Mouse (Mus musculus): ENCODE measurements at regions not wholly inside any gene's neighbourhood (a gene's known extent, or its start where the extent isn't known, plus 50 kb on each side); places are given as distances from the start of the nearest gene placed in this dataset.

DNA sequence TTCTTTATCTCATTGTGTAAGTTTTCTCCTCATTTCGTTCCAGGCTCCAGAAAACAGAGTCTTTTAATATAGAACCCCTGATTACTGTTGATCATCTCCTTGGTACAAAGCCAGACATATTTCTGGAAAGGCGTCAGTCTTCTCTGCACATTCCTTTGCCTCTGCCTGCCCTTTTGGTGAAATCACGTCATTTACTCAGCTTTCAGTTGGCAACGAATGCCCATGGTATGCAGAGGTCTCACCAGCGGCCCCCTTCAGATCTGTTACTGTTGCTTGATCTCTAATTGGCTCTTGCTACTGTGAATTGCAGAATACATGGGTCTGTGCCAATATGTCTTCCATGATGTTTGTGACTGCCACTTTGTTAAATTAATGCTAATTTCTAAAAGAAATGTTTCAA, 412.0 kb upstream of the Pitx2 start:
- WGBS (ENCODE audit: insufficient replicate concordance): 68% methylated on average over 5 of the region's 5 CpGs
- ATAC-seq (replicated peaks; ENCODE audit: insufficient number of reproducible peaks, low FRiP score, low TSS enrichment): no peak
- H3K4me1 ChIP-seq (ENCODE audit: control insufficient read depth, insufficient read depth, low read length): no peaks in the 10 kb centered on the region
- no peak overlapping the region for H3K4me3 ChIP-seq (ENCODE audit: low read depth, low read length)
- H3K9me3 ChIP-seq (replicated peaks; ENCODE audit: control insufficient read depth, low read length): no peaks in the 10 kb centered on the region
- no peaks in the 10 kb centered on the region for H3K36me3 ChIP-seq (ENCODE audit: control insufficient read depth, insufficient read depth, low read length)
- no peak overlapping the region for H3K4me2 ChIP-seq
- H3K27me3 ChIP-seq (ENCODE audit: control insufficient read depth, insufficient read depth, low read length): no peaks in the 10 kb centered on the region
- no peak overlapping the region for H3K27ac ChIP-seq (ENCODE audit: low read depth, low read length)
- H3K9ac ChIP-seq (ENCODE audit: low read depth, low read length): no peak overlapping the region

GRCm38 (mm10) chr3:128795931-128796330, 403.7 kb upstream of the Pitx2 start:
- Histone ChIP-seq H3K9me3 (replicated peaks; ENCODE audit: control insufficient read depth, low read length) (no peaks in the 10 kb centered on the region), H3K27ac (ENCODE audit: low read depth, low read length) (no peak overlapping the region), H3K9ac (ENCODE audit: low read depth, low read length) (no peak overlapping the region), H3K27me3 (ENCODE audit: control insufficient read depth, insufficient read depth, low read length) (no peaks in the 10 kb centered on the region), H3K4me1 (ENCODE audit: control insufficient read depth, insufficient read depth, low read length) (no peaks in the 10 kb centered on the region), H3K4me2 (no peak overlapping the region), H3K36me3 (ENCODE audit: control insufficient read depth, insufficient read depth, low read length) (no peaks in the 10 kb centered on the region), H3K4me3 (ENCODE audit: low read depth, low read length) (no peak overlapping the region)
- ATAC-seq (replicated peaks; ENCODE audit: insufficient number of reproducible peaks, low FRiP score, low TSS enrichment): no peak
- 80% methylated on average over 2 of the region's 2 CpGs for WGBS (ENCODE audit: insufficient replicate concordance)

DNA sequence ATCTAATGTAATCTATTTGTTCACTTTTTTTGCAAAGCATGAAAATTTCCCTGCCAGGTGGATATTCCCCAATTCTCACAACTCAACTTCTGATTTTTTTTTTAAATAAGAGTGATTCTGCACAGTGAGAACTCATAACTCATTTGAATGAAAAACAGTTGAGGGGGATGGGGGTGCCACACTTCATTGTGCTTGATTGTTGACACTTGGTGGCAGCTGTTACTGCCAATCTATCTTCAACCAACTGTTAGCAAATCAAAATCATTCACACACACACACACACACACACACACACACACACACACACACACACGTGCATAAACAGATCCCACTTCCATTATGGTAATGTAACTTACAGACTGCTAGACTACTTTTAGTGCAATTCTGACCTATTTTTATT, 401.8 kb upstream of the Pitx2 start:
- no peaks in the 10 kb centered on the region for H3K4me1 ChIP-seq (ENCODE audit: control insufficient read depth, insufficient read depth, low read length)
- no peak overlapping the region for H3K27ac ChIP-seq (ENCODE audit: low read depth, low read length)
- H3K9me3 ChIP-seq (replicated peaks; ENCODE audit: control insufficient read depth, low read length): no peaks in the 10 kb centered on the region
- WGBS (ENCODE audit: insufficient replicate concordance): 56% methylated on average over 1 of the region's 1 CpGs
- no peaks in the 10 kb centered on the region for H3K27me3 ChIP-seq (ENCODE audit: control insufficient read depth, insufficient read depth, low read length)
- no peak for ATAC-seq (replicated peaks; ENCODE audit: insufficient number of reproducible peaks, low FRiP score, low TSS enrichment)
- no peak overlapping the region for H3K4me2 ChIP-seq
- H3K4me3 ChIP-seq (ENCODE audit: low read depth, low read length): no peak overlapping the region
- no peak overlapping the region for H3K9ac ChIP-seq (ENCODE audit: low read depth, low read length)
- H3K36me3 ChIP-seq (ENCODE audit: control insufficient read depth, insufficient read depth, low read length): no peaks in the 10 kb centered on the region

- no peak overlapping the region for H3K4me2 ChIP-seq
- H3K4me1 ChIP-seq (ENCODE audit: control insufficient read depth, insufficient read depth, low read length): no peaks in the 10 kb centered on the region
- H3K9me3 ChIP-seq (replicated peaks; ENCODE audit: control insufficient read depth, low read length): no peaks in the 10 kb centered on the region
- H3K36me3 ChIP-seq (ENCODE audit: control insufficient read depth, insufficient read depth, low read length): no peaks in the 10 kb centered on the region
- H3K9ac ChIP-seq (ENCODE audit: low read depth, low read length): no peak overlapping the region
- WGBS (ENCODE audit: insufficient replicate concordance): 47% methylated on average over 12 of the region's 12 CpGs
- H3K27me3 ChIP-seq (ENCODE audit: control insufficient read depth, insufficient read depth, low read length): no peaks in the 10 kb centered on the region
- H3K27ac ChIP-seq (ENCODE audit: low read depth, low read length): no peak overlapping the region
- H3K4me3 ChIP-seq (ENCODE audit: low read depth, low read length): no peak overlapping the region
- no peak for ATAC-seq (replicated peaks; ENCODE audit: insufficient number of reproducible peaks, low FRiP score, low TSS enrichment)
Observed at GRCm38 (mm10) chr3:128829371-128830160, 370.1 kb upstream of the Pitx2 start.

DNA sequence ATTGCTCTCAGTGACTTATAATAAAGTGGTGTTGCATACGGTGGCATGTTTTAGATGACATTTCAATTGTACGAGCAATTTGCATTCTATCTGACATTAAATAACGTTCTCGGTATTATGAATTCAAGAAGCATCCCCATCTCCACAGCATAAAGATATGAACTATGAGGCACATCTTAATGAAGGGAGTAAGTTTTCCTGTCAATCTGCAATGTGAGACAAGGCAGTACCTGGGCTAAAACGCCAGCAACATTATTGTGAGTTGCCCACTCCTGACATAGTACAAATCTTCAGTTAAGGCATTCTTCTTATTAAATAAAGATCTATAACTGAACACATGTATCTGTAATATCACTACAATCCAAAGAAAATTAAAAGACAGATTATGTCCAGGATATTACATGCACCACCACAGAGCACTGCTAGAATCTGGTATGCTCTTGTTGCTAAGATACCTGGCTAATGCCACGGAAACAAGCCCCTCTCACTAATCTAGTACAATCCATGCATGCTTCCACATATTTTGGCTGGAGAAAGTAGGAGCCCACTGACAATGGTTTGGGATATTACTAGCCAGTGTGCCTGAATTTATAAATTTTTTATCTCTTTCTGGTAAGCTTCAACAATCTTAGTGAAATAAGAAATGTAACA, 349.2 kb upstream of the Pitx2 start:
- no peak overlapping the region for H3K27ac ChIP-seq (ENCODE audit: low read depth, low read length)
- no peak overlapping the region for H3K4me2 ChIP-seq
- no peaks in the 10 kb centered on the region for H3K4me1 ChIP-seq (ENCODE audit: control insufficient read depth, insufficient read depth, low read length)
- ATAC-seq (replicated peaks; ENCODE audit: insufficient number of reproducible peaks, low FRiP score, low TSS enrichment): no peak
- no peak overlapping the region for H3K9ac ChIP-seq (ENCODE audit: low read depth, low read length)
- H3K27me3 ChIP-seq (ENCODE audit: control insufficient read depth, insufficient read depth, low read length): no peaks in the 10 kb centered on the region
- H3K4me3 ChIP-seq (ENCODE audit: low read depth, low read length): no peak overlapping the region
- 80% methylated on average over 6 of the region's 6 CpGs for WGBS (ENCODE audit: insufficient replicate concordance)
- no peaks in the 10 kb centered on the region for H3K9me3 ChIP-seq (replicated peaks; ENCODE audit: control insufficient read depth, low read length)
- no peaks in the 10 kb centered on the region for H3K36me3 ChIP-seq (ENCODE audit: control insufficient read depth, insufficient read depth, low read length)

DNA sequence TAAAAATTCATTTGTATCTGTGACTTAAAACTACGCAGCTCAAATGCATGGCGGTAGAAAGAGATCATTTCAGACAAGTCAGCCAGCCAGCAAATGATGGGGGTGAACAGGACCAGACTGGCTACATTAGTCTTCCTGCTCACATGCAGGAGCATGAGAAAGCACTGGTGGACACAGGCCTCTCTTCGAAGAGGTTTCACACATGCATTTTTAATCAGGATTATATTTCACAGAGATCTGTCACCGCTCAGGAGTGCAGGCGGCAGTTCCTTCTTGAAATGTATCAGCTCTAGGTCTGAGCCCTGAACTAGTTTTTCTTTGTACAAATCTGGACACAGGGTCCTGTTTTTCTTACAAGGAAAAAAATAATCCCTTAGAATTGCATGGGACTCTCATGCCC, 343.2 kb upstream of the Pitx2 start:
- no peak overlapping the region for H3K9ac ChIP-seq (ENCODE audit: low read depth, low read length)
- no peaks in the 10 kb centered on the region for H3K36me3 ChIP-seq (ENCODE audit: control insufficient read depth, insufficient read depth, low read length)
- H3K27me3 ChIP-seq (ENCODE audit: control insufficient read depth, insufficient read depth, low read length): no peaks in the 10 kb centered on the region
- 75% methylated on average over 5 of the region's 5 CpGs for WGBS (ENCODE audit: insufficient replicate concordance)
- no peak overlapping the region for H3K27ac ChIP-seq (ENCODE audit: low read depth, low read length)
- H3K4me2 ChIP-seq: no peak overlapping the region
- H3K4me3 ChIP-seq (ENCODE audit: low read depth, low read length): no peak overlapping the region
- no peaks in the 10 kb centered on the region for H3K9me3 ChIP-seq (replicated peaks; ENCODE audit: control insufficient read depth, low read length)
- no peaks in the 10 kb centered on the region for H3K4me1 ChIP-seq (ENCODE audit: control insufficient read depth, insufficient read depth, low read length)
- ATAC-seq (replicated peaks; ENCODE audit: insufficient number of reproducible peaks, low FRiP score, low TSS enrichment): no peak

DNA sequence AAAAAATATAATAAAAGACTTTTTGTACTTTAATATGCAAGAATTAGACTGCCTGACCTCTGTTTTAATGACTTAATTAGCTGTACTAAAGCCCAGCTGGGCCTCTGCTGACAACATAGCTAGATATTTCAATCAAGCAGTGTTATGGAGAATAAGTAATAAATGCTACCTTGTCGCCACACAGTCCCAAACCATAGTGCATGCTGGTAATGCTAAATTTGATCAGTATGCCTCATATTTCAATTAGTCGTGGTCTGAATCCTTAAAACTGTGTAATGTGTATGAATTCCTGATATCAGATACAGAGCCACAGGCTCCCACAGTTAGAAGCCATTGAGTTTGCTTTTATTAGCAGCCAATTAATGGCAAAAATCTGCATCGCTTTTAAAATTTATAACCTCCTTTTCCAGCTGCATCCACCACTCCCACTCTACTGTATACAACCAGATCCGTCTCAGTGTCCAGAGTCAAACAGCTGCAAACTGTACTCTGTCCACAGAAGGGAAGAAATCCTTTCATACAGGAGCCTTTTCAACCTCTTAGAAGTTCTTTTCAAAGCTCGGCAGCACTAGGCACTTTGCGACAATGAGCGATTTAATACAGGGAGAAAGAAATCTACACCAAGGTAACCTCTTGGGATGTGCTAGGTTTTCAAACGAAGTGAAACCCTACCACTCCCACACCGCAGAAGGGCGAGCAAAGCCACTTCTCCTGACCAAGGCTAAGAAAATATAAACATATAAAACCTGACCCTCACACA, 317.8 kb upstream of the Pitx2 start:
- WGBS (ENCODE audit: insufficient replicate concordance): 66% methylated on average over 10 of the region's 10 CpGs
- no peak for ATAC-seq (replicated peaks; ENCODE audit: insufficient number of reproducible peaks, low FRiP score, low TSS enrichment)
- Histone ChIP-seq H3K27me3 (ENCODE audit: control insufficient read depth, insufficient read depth, low read length) (no peaks in the 10 kb centered on the region), H3K9ac (ENCODE audit: low read depth, low read length) (no peak overlapping the region), H3K9me3 (replicated peaks; ENCODE audit: control insufficient read depth, low read length) (no peaks in the 10 kb centered on the region), H3K4me2 (no peak overlapping the region), H3K4me1 (ENCODE audit: control insufficient read depth, insufficient read depth, low read length) (no peaks in the 10 kb centered on the region), H3K4me3 (ENCODE audit: low read depth, low read length) (no peak overlapping the region), H3K36me3 (ENCODE audit: control insufficient read depth, insufficient read depth, low read length) (no peaks in the 10 kb centered on the region), H3K27ac (ENCODE audit: low read depth, low read length) (no peak overlapping the region)

DNA sequence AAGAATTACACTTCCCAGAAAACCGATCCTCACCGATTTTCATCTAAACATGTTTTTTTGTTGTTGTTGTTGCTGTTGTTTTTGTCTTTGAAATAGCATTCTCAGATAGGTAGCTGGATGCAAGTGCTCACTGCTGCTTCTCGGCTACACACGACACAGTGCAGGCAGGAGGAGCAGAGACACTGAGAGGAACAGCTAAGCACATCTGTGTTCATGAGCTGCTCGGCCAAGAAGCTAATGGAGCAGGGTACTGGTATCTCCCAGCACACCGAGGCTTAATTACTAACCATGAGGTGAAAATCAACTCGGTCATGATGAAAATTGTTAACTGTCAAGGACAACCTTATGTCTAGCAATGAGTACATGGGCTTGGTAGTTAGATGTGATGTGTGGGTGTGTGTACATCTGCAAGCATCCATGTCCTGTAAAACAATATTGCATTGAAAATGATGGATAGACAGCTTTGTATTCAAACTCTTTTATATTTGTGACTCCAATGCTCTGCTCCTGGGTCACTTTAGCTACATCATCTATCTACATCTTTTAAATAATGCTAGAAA, 316.0 kb upstream of the Pitx2 start:
- no peak for ATAC-seq (replicated peaks; ENCODE audit: insufficient number of reproducible peaks, low FRiP score, low TSS enrichment)
- no peaks in the 10 kb centered on the region for H3K9me3 ChIP-seq (replicated peaks; ENCODE audit: control insufficient read depth, low read length)
- no peak overlapping the region for H3K4me3 ChIP-seq (ENCODE audit: low read depth, low read length)
- 71% methylated on average over 7 of the region's 7 CpGs for WGBS (ENCODE audit: insufficient replicate concordance)
- H3K9ac ChIP-seq (ENCODE audit: low read depth, low read length): no peak overlapping the region
- H3K36me3 ChIP-seq (ENCODE audit: control insufficient read depth, insufficient read depth, low read length): no peaks in the 10 kb centered on the region
- no peak overlapping the region for H3K27ac ChIP-seq (ENCODE audit: low read depth, low read length)
- H3K27me3 ChIP-seq (ENCODE audit: control insufficient read depth, insufficient read depth, low read length): no peaks in the 10 kb centered on the region
- H3K4me2 ChIP-seq: no peak overlapping the region
- H3K4me1 ChIP-seq (ENCODE audit: control insufficient read depth, insufficient read depth, low read length): no peaks in the 10 kb centered on the region
